Mouse (Mus musculus) kidney, embryonic 14.5 days (tissue): ENCODE results near the gene BC107364. TPM values are rescaled to one million over a fixed set of nuclear protein-coding genes. Genes with fewer than 3 reads are reported as not detected.
"Not testable (repeated sequence)": the region's sequence is repeated elsewhere in the genome, so short reads cannot be mapped to it uniquely, and the experiment has no call there.

Experiments used
- ATAC-seq: fragments of 200-750 bp; cut with Nextera tagmentation; 2 replicates; pipeline ENCODE4 v1.8.0; 2017; ENCODE audit warnings: moderate number of reproducible peaks, mild to moderate bottlenecking, moderate TSS enrichment, moderate library complexity; ENCODE audit not compliant: low FRiP score, low TSS enrichment
- H3K27ac ChIP-seq: fragments of 300-500 bp; sonication (generic); 2 replicates; pipeline ENCODE4 v1.5.1; 2014; ENCODE audit warnings: low read depth, mild to moderate bottlenecking, low read length, moderate library complexity, mixed read lengths
- H3K27me3 ChIP-seq: fragments of 300-500 bp; sonication (generic); 2 replicates; pipeline ENCODE4 v1.6.1; 2014; ENCODE audit warnings: mild to moderate bottlenecking, low read length; ENCODE audit not compliant: control insufficient read depth, insufficient read depth
- H3K36me3 ChIP-seq: fragments of 300-500 bp; sonication (generic); 2 replicates; pipeline ENCODE4 v1.6.1; 2014; ENCODE audit warnings: low read length, mixed read lengths; ENCODE audit not compliant: control insufficient read depth, insufficient read depth
- H3K4me1 ChIP-seq: fragments of 300-500 bp; sonication (generic); 2 replicates; pipeline ENCODE4 v1.6.1; 2014; ENCODE audit warnings: low read length, mixed read lengths; ENCODE audit not compliant: control insufficient read depth, insufficient read depth
- H3K4me2 ChIP-seq: fragments of 300-500 bp; sonication (generic); replicated peaks from 2 replicates; pipeline ENCODE4 v1.6.1; 2014; ENCODE audit warnings: low read depth, mild to moderate bottlenecking, low read length
- H3K4me3 ChIP-seq: fragments of 300-500 bp; sonication (generic); 2 replicates; pipeline ENCODE4 v1.5.1; 2014; ENCODE audit warnings: mild to moderate bottlenecking, low read length
- H3K9ac ChIP-seq: fragments of 300-500 bp; sonication (generic); 2 replicates; pipeline ENCODE4 v1.6.1; 2014; ENCODE audit warnings: low read depth, mild to moderate bottlenecking, low read length, moderate library complexity
- H3K9me3 ChIP-seq: fragments of 300-500 bp; sonication (generic); 2 replicates; pipeline ENCODE4 v1.6.1; 2016; ENCODE audit warnings: low read length; ENCODE audit not compliant: control insufficient read depth
- WGBS: fragments of 180-500 bp; shearing (Covaris S2); extraction: QIAGEN DNeasy Blood & Tissue Kit; methylation state at CpG from one replicate; pipeline ENCODE4 v1.1.7; 2014; 5-methylcytosine and 5-hydroxymethylcytosine counted together
- polyA plus RNA-seq: library from polyadenylated mRNA; unstranded; fragments of >200 nt; fragmentation: Nextera tagmentation; extraction: Ambion mirVana; gene quantifications from 2 replicates; pipeline ENCODE4 v1.2.1, GENCODE M21; 2014

Gene BC107364
- polyA plus RNA-seq, 1 experiment from 2014 or later, result 0.20 TPM

GRCm38 (mm10) chr3:96496216-96496615 is 44.1 kb upstream of the BC107364 start:
- no peak for ATAC-seq
- Histone ChIP-seq H3K9ac (no peak overlapping the region), H3K27me3 (no peaks in the 10 kb centered on the region), H3K4me1 (no peaks in the 10 kb centered on the region), H3K4me3 (0 out of 2 replicates have a peak overlapping the region, but pooled peaks have one; percentile 6), H3K36me3 (no peaks in the 10 kb centered on the region), H3K4me2 (peak overlapping the region; percentile 60), H3K27ac (no peak overlapping the region), H3K9me3 (no peaks in the 10 kb centered on the region)
- WGBS, result 45% methylated on average over 7 of the region's 7 CpGs

- H3K4me1 ChIP-seq, result no peaks in the 10 kb centered on the region
- no peaks in the 10 kb centered on the region for H3K27me3 ChIP-seq
- no peaks in the 10 kb centered on the region for H3K36me3 ChIP-seq
- no peaks in the 10 kb centered on the region for H3K9me3 ChIP-seq
- no peak overlapping the region for H3K9ac ChIP-seq
- no peak for ATAC-seq
- no peak overlapping the region for H3K4me2 ChIP-seq
- WGBS, result 92% methylated on average over 1 of the region's 1 CpGs
- H3K27ac ChIP-seq, result no peak overlapping the region
- H3K4me3 ChIP-seq, result no peak overlapping the region
Measured at GRCm38 (mm10) chr3:96495490-96496210, 43.5 kb upstream of the BC107364 start.

- Histone ChIP-seq H3K4me3 (no peak overlapping the region), H3K36me3 (no peaks in the 10 kb centered on the region), H3K27ac (no peak overlapping the region), H3K4me1 (no peaks in the 10 kb centered on the region), H3K9ac (no peak overlapping the region), H3K27me3 (no peaks in the 10 kb centered on the region), H3K9me3 (no peaks in the 10 kb centered on the region), H3K4me2 (no peak overlapping the region)
- WGBS, result 98% methylated on average over 3 of the region's 3 CpGs
- ATAC-seq, result no peak
Measured at GRCm38 (mm10) chr3:96494912-96495311, 42.8 kb upstream of the BC107364 start.

- ATAC-seq, H3K27me3 ChIP-seq, H3K27ac ChIP-seq, H3K4me1 ChIP-seq, H3K9ac ChIP-seq, H3K36me3 ChIP-seq, H3K4me2 ChIP-seq, H3K4me3 ChIP-seq, H3K9me3 ChIP-seq: not testable (repeated sequence)
- 93% methylated on average over 5 of the region's 11 CpGs for WGBS
Measured at GRCm38 (mm10) chr3:96494456-96494855, 42.4 kb upstream of the BC107364 start.

GRCm38 (mm10) chr3:96489636-96490035 is 37.5 kb upstream of the BC107364 start:
- not testable (repeated sequence) for ATAC-seq, H3K27ac ChIP-seq, H3K4me1 ChIP-seq, H3K9ac ChIP-seq, H3K4me2 ChIP-seq, H3K4me3 ChIP-seq, H3K27me3 ChIP-seq, H3K36me3 ChIP-seq, H3K9me3 ChIP-seq
- 73% methylated on average over 3 of the region's 8 CpGs for WGBS

- H3K9me3 ChIP-seq, H3K4me2 ChIP-seq, H3K36me3 ChIP-seq, H3K27me3 ChIP-seq, H3K9ac ChIP-seq, H3K4me1 ChIP-seq, H3K4me3 ChIP-seq: not testable (repeated sequence)
- ATAC-seq, result peak; percentile 81
- under 1% methylated on average over 9 of the region's 31 CpGs for WGBS
- H3K27ac ChIP-seq, result peak overlapping the region; percentile 67; the same call in 1 of the 2 replicates
Measured at GRCm38 (mm10) chr3:96488907-96489629, 37.0 kb upstream of the BC107364 start.

- Histone ChIP-seq H3K4me3 (peak overlapping the region; percentile 29), H3K4me2 (peak overlapping the region; percentile 44), H3K27ac (peak overlapping the region; percentile 81; the same call in 1 of the 2 replicates), H3K9ac (peak overlapping the region; percentile 45; the same call in 1 of the 2 replicates)
- no CpG with 5 or more reads among the region's 55 CpGs for WGBS
- peak; percentile 85 for ATAC-seq
- not testable (repeated sequence) for H3K27me3 ChIP-seq, H3K4me1 ChIP-seq, H3K9me3 ChIP-seq, H3K36me3 ChIP-seq
Measured at GRCm38 (mm10) chr3:96488290-96488906, 36.3 kb upstream of the BC107364 start.

GRCm38 (mm10) chr3:96487596-96488289 is 35.6 kb upstream of the BC107364 start:
- Histone ChIP-seq H3K27me3 (no peaks in the 10 kb centered on the region), H3K9ac (peak overlapping the region; percentile 45; the same call in 1 of the 2 replicates), H3K4me3 (peak overlapping the region; percentile 29), H3K9me3 (no peaks in the 10 kb centered on the region), H3K4me2 (peak overlapping the region; percentile 44), H3K36me3 (no peaks in the 10 kb centered on the region), H3K4me1 (no peaks in the 10 kb centered on the region; the same call in 1 of the 2 replicates), H3K27ac (peak overlapping the region; percentile 81)
- no peak for ATAC-seq
- 7% methylated on average over 26 of the region's 26 CpGs for WGBS
